Mouse (Mus musculus) gastrocnemius, postnatal 4 days (tissue): ENCODE data around the gene Fam83f. TPM values are rescaled to one million over a fixed set of nuclear protein-coding genes. Genes with fewer than 3 reads are reported as not detected.

Experiments used
- DNase-seq, 2 experiments: peaks; one replicate each; pipeline ENCODE4 v3.0.0; 2021 to 2022; ENCODE audit warnings: low spot score in 2 of 2, mixed read lengths in 2 of 2
- total RNA-seq, 2 experiments: library from RNA; stranded (reverse); gene quantifications; 2 replicates each; pipeline ENCODE4 v1.2.3; 2021

Fam83f gene
- total RNA-seq, 2 experiments from 2014 or later = 0.70 to 0.93 TPM

- DNase-seq = no peak
These were observed 10.7 kb upstream of the Fam83f start for GRCm38 (mm10) chr15:80660963-80661362.

GRCm38 (mm10) chr15:80664444-80664843 lies 7.2 kb upstream of the Fam83f start:
- no peak for DNase-seq

DNA sequence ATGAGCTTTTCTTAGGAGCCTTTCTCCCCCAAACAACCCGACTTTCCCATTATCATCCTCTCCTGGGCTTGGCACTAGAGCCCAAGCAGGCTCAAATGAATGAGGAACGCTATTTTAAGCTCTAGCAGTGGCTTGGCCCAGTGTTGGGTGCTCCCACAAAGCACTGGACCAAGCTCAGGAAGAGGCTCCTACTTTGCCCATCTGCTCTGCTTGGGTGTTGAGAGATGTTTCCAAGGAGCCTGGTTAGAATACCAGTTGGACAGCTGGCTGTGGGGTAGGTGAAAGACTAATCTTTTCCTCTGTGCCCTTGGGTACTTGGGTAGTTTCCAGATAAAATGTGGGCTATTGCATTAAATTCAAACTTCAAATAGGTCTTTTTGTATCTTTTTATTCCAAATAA lies 1.2 kb downstream of the Fam83f start:
- DNase-seq = no peak

GRCm38 (mm10) chr15:80673337-80674095 lies 1.9 kb downstream of the Fam83f start:
- no peak for DNase-seq

DNA sequence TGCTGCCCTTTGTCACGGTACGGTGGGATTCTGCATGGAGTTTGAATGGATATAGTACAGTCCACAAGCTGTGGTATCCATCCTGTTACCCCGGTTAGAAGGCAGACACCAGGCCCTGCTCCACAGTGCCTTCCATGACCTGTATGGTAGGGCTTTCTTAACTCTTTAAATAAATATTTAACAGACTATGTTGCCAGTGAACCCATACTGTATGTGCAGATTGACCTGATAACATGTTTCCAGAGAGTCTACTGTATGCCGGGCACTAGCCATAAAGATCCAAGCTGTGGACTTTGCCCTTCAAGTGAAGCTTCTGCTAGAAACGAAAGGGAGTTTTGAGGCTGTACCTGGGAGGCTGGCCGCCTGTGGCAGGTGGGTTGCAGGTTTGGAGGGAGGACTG lies 3.1 kb downstream of the Fam83f start:
- no peak for DNase-seq

DNA sequence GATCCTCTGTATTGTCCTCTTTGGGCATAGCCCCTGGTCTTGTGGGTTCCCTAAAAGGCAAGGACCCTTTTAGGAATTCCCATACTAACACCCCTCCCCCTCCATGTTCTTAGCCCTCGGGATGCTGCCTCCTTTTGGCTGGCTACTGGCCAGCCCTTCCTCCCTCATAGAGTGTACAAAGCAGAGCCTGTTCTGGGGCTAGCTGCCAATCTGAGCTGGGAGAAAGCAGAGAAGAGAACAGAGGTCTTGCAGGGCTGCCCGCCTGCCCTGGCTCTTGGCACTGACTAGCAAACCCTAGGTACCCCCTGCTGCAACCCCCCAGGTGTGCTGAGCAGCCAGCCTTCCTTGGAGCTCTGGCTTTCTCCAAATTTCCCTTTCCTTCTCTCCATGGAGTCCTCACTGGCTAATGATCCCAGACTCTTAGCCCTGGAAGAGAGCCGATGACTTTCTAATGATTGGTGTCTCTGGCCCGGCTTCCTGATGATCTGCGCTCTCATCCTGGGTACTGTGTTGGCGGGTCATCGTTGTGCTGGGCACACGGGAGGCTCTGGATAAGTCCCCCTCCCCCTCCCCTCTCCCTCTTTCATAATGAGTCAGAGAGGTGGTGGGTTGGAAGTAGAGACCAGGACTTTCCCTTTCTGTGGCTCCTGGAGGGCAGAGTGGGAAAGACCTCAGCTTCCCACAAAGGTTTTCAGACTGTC lies 8.0 kb downstream of the Fam83f start:
- DNase-seq = no peak

- no peak for DNase-seq
These were observed 8.8 kb downstream of the Fam83f start for GRCm38 (mm10) chr15:80680347-80681030.

DNA sequence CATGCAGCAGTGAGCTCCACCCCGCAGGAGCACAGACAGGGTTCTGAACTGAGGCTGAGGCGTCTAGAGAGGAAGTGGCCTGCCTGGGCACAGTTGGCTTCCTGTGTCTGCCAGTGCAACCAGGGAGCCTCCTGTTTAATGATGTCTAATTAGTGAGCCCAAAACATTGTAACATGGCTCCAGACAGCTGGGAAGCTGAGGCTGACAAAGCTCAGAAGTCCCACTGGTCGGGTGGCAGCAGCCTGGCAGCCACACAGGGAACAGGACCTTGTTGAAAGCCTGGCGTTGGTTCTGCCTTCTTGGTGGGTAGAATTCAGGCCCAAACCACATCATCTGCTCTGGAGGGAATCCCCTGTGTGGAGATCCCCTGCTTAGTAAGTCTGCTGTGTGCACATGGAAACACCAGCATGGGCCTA lies 9.8 kb downstream of the Fam83f start:
- DNase-seq = no peak

DNA sequence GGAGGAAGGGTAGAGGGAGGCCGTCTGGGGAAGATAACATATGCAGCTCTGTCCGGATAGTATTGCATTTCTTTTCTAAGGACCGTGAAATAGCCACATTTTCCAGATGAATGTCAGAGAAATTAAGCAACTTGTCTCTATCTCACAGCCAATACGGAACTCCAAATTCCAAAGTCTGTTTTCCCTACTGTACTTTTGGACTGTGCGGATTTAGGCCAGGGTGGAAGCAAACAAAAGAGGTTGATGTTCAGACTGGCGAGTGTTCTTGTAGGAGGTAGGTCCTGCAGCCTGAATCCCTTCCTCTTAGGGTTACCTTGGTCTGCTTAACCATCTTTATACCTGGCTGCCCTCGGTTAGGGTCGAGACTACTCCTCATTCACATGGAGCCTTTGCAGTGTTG lies 10.7 kb downstream of the Fam83f start:
- DNase-seq = no peak

DNA sequence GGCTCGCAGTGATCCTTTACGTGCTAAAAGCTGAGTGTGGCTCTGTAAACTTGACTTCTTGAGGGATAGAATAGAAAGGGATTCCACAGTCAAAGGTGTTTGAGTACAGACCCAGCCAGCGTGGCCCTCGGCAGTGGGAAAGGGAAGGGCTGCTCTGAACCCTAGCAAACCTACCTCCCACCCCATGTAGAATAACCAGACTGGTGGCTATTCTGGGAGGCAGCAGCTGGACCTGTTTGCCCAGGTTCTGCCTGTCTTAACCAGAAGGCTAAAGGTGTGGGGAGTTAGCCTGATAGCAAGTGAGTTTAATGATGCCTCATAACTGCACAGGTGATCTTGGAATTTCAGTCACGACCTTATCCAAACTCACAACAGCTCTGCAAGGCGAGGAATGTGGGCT lies 11.5 kb downstream of the Fam83f start:
- no peak for DNase-seq

GRCm38 (mm10) chr15:80683990-80684389 lies 12.3 kb downstream of the Fam83f start:
- DNase-seq = no peak

DNA sequence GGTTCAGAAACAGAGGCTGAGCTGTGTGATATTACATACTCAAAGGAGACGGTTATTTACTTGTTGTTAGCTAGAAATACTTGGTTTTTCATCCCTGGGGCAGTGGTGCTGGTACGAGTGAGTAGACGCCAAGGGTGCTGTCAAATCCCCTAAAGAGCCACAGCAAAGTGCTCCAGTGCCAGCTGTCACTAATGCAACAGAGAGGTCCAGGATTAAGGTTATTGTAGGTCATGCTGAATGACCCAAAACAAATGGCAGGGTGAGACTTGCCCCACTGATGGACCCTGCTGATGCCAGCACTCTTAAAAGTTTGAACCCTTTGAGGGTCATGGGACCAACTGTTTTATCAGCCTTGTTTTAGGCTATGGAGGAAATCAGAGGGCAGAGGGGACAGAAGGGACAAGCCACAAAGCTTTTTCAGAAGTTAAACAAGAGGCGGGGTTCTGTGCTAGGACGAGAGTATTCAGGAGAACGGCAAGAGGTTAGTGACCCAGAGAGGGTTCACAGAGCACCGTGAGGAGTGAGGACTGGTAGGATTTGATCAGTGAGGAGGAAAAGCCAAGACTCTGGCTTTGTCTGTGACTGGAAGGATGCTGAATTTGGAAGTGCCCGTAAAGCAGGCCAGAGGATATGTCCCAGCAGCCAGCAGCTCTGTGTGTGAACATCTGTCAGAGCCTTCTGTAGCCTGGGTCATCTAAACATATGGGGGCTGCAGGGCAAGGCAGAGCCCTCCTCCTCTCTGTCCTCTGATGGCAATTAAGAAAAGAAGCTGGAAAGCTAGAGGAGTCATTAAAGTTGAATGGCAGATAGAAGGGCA lies 13.3 kb downstream of the Fam83f start:
- no peak for DNase-seq

GRCm38 (mm10) chr15:80685603-80685895 lies 13.9 kb downstream of the Fam83f start:
- no peak for DNase-seq

DNA sequence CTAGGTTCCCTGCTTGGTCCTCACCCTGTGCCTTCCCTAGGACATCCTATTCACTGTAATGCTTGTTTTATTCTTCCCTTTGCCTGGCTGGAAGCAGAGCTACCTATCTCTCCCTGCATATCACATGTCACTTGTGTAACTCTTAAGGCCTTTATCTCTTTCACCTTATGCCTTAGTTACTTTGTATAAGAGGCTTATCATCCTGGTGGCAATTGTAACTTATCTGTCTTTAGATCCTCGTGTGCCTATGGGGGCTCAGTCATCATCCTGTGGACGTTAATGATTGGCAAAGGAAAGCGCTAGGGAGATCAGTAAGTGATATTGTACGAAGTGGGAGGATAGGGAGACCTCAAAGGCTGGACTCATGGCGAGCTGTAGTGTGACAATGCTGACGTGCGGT lies 16.9 kb downstream of the Fam83f start:
- no peak for DNase-seq

DNA sequence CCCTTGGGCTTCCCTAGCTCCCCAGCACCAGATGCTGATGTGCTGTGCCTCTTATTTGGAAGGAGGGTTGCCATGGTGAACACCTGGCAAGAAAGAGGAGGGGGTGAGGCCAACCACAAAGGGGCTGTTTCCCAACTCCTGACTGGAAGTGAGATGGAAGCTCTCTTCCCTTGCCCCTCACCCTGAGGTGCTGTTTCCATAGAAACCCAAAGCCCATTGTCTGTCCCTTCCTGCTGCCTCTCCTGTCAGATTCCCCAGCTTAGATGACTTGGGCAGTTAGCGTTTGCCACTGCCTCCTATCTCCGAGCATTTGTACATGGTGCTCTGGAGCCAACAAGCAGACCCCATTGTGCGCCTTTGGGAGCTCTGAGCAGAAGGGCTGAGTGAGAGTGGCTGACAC lies 21.8 kb downstream of the Fam83f start:
- DNase-seq = no peak

DNA sequence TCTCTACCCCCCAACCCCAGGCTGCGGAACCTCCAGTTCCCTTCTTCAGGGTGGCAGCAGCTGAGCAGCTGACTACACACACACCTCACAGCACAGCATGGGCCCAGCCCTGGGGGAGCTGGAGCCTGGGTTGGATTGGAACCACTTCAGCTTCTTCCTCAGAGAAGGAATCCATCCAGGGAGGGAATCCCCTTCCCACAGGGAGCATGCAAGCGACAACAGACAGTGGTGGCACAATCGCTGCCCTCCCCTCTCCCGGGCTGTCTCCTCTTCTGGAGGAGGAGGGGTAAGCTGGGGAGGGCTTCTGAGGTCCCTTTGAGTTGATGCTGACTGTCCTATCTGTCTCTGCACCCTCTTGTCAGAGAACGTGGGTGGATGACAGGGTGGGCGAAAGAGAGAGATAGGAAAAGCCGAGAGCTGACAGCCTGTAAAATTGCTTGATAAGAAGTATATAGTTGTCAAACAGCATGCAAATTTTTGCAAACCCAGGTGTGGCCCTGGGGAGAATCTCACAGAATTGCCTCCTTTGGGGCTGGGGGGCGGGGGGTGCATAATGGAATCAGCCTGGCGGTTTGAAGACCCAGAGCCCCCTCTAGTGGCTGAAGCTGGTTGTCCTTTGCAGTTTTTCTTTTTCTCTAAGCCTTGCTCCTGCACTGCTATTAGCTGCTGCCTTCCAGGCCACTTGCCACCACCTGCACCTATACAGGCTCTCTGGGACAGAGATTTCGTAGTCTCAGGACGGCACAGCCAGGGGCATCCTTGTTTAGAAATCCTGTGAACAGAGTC lies 22.7 kb downstream of the Fam83f start:
- peak in 1 of 2 experiments; percentile 55 for DNase-seq

GRCm38 (mm10) chr15:80697564-80697963 lies 25.9 kb downstream of the Fam83f start:
- DNase-seq = no peak

- no peak for DNase-seq
These were observed 30.0 kb downstream of the Fam83f start for GRCm38 (mm10) chr15:80701481-80702257.

DNA sequence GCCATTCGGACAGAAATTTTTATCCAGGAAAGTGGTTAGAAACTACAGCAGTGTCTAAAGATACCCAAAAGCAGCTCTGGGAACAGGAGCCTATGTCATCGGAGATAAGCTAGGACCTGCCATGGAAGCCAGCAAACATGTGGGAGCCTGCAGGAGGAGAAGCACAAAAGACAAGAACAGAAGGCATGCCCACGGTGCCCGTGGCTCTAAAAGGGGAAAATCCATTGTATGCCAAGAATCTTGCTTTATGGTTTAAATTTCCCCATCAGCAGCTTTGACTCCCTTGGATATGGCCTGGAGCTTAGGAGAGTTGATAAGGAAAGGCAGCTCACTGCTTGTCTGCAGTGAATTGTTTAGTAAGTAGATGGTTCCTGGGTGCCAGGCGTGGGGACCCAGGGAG lies 31.3 kb downstream of the Fam83f start:
- DNase-seq = no peak

- DNase-seq = no peak
These were observed 31.8 kb downstream of the Fam83f start for GRCm38 (mm10) chr15:80703495-80703894.
